In the genomic region with DNA sequence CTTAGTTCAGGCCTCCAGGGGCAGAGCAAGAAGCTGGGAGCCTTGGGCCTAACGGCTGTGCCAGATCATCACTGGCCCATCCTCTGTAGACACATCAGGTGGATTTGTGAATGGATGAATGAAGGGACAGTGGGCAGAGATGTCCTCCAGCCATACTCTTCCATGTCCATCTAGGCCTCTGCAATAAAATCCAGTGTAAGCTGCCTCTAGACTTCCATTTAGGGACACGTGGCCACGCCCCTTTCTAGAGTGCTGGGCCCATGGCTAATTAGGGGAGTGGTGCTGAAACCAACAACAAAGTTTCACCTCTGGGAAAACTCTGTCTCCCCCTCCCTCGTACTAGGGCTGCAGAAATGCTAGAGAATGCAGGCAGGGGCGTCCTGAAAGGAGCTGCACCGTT, we compare ENCODE assay signal across 9 mouse cellular contexts. TPM values are rescaled to one million over a fixed set of nuclear protein-coding genes. Genes with fewer than 3 reads are reported as not detected.
DNase-seq lines count a peak whose midpoint lies in the region; ATAC-seq and TF ChIP-seq lines count a peak whose summit lies in the region.
"Had no signal": no experiment of that assay in that cellular context is flagged by ENCODE, and none has a peak within 500 bp of the region (broad histone marks: within the 10 kb centered on the region; RNA-seq: fewer than 3 reads in every experiment).

No protein-coding gene starts in this region.

- no peak overlapping the region for H3K27ac ChIP-seq in lung, postnatal 0 days (ENCODE audit: low read length)
- no peak overlapping the region for H3K27ac ChIP-seq in forebrain, embryonic 14.5 days (ENCODE audit: low read depth, low read length)
- H3K27ac ChIP-seq in limb, embryonic 15.5 days, result no peak overlapping the region
- H3K27ac ChIP-seq in stomach, embryonic 16.5 days (ENCODE audit: low read length), result no peak overlapping the region

- peak overlapping the region; percentile 41 for H3K4me2 ChIP-seq in lung, postnatal 0 days (replicated peaks; ENCODE audit: low read depth, low read length)
- peak overlapping the region; percentile 54 for H3K4me2 ChIP-seq in forebrain, embryonic 14.5 days (ENCODE audit: low read length)
- peak overlapping the region; percentile 42 for H3K4me2 ChIP-seq in limb, embryonic 15.5 days
- peak overlapping the region; percentile 52 for H3K4me2 ChIP-seq in stomach, embryonic 16.5 days (ENCODE audit: low read depth, low read length)

- DNase-seq in lung, postnatal 0 days (ENCODE audit: low spot score), result no peak
- no peak for DNase-seq in lung, postnatal 4 days
- peak; percentile 36 for DNase-seq in forebrain, embryonic 14.5 days (ENCODE audit: low spot score)
- no peak for DNase-seq in adrenal gland, postnatal 36 days
- DNase-seq: layer of hippocampus, postnatal 36 days had no signal

- peaks cover 9% of the 10 kb centered on the region; the same call in 1 of the 2 replicates for H3K27me3 ChIP-seq in lung, postnatal 0 days (replicated peaks; ENCODE audit: insufficient read depth, low read length)
- H3K27me3 ChIP-seq in forebrain, embryonic 14.5 days (replicated peaks; ENCODE audit: control insufficient read depth, insufficient read depth, low read length), result peaks cover 13% of the 10 kb centered on the region
- peaks cover 47% of the 10 kb centered on the region for H3K27me3 ChIP-seq in limb, embryonic 15.5 days
- peaks cover 11% of the 10 kb centered on the region for H3K27me3 ChIP-seq in stomach, embryonic 16.5 days (ENCODE audit: control insufficient read depth, insufficient read depth, low read length)

- ATAC-seq in lung, postnatal 0 days, result no peak
- ATAC-seq in forebrain, embryonic 14.5 days, result no peak
- ATAC-seq in limb, embryonic 15.5 days (ENCODE audit: insufficient number of reproducible peaks, low FRiP score, low TSS enrichment, low read depth), result no peak
- no peak for ATAC-seq in stomach, embryonic 16.5 days (ENCODE audit: insufficient read depth, low FRiP score)
- no peak for ATAC-seq in inflammation-experienced regulatory T-cells, adult 6 months

- no peaks in the 10 kb centered on the region for H3K4me1 ChIP-seq in lung, postnatal 0 days (ENCODE audit: insufficient read depth, low read depth, low read length)
- peaks cover 3% of the 10 kb centered on the region; the same call in 1 of the 2 replicates for H3K4me1 ChIP-seq in forebrain, embryonic 14.5 days (ENCODE audit: control insufficient read depth, insufficient read depth, low read length)
- H3K4me1 ChIP-seq in limb, embryonic 15.5 days, result peaks cover 9% of the 10 kb centered on the region
- no peaks in the 10 kb centered on the region; the same call in 1 of the 2 replicates for H3K4me1 ChIP-seq in stomach, embryonic 16.5 days (ENCODE audit: control insufficient read depth, insufficient read depth, low read length)

- H3K9me3 ChIP-seq in lung, postnatal 0 days (ENCODE audit: low read length), result no peaks in the 10 kb centered on the region
- no peaks in the 10 kb centered on the region for H3K9me3 ChIP-seq in forebrain, embryonic 14.5 days (replicated peaks; ENCODE audit: control insufficient read depth, low read length)
- H3K9me3 ChIP-seq in limb, embryonic 15.5 days, result no peaks in the 10 kb centered on the region
- no peaks in the 10 kb centered on the region for H3K9me3 ChIP-seq in stomach, embryonic 16.5 days (replicated peaks; ENCODE audit: control insufficient read depth, low read length)

- no peak for TF ChIP-seq EP300 in lung, postnatal 0 days (IDR thresholded peaks at IDR 0.05)

- TF ChIP-seq CTCF in lung, postnatal 0 days (IDR thresholded peaks at IDR 0.05), result no peak

- H3K4me3 ChIP-seq in lung, postnatal 0 days (ENCODE audit: low read depth, low read length), result peak overlapping the region; percentile 5; the same call in 1 of the 2 replicates
- peak overlapping the region; percentile 17 for H3K4me3 ChIP-seq in forebrain, embryonic 14.5 days (ENCODE audit: low read depth, low read length)
- H3K4me3 ChIP-seq in limb, embryonic 15.5 days, result peak overlapping the region; percentile 21
- peak overlapping the region; percentile 28 for H3K4me3 ChIP-seq in stomach, embryonic 16.5 days (replicated peaks; ENCODE audit: low read length)

- no peaks in the 10 kb centered on the region for H3K36me3 ChIP-seq in lung, postnatal 0 days (ENCODE audit: insufficient read depth, low read length)
- H3K36me3 ChIP-seq in forebrain, embryonic 14.5 days (ENCODE audit: control insufficient read depth, insufficient read depth, low read length), result no peaks in the 10 kb centered on the region
- H3K36me3 ChIP-seq in limb, embryonic 15.5 days, result no peaks in the 10 kb centered on the region
- H3K36me3 ChIP-seq in stomach, embryonic 16.5 days (ENCODE audit: control insufficient read depth, insufficient read depth, low read length), result no peaks in the 10 kb centered on the region

- 10% methylated on average over 6 of the region's 6 CpGs for WGBS in lung, postnatal 0 days
- 9% methylated on average over 6 of the region's 6 CpGs for WGBS in forebrain, embryonic 14.5 days
- WGBS in limb, embryonic 15.5 days, result 9% methylated on average over 6 of the region's 6 CpGs
- WGBS in stomach, embryonic 16.5 days, result 14% methylated on average over 6 of the region's 6 CpGs

- H3K9ac ChIP-seq in lung, postnatal 0 days (replicated peaks; ENCODE audit: low read depth), result no peak overlapping the region
- peak overlapping the region; percentile 35; the same call in 1 of the 2 replicates for H3K9ac ChIP-seq in forebrain, embryonic 14.5 days (ENCODE audit: low read length)
- no peak overlapping the region for H3K9ac ChIP-seq in limb, embryonic 15.5 days
- H3K9ac ChIP-seq in stomach, embryonic 16.5 days (ENCODE audit: low read length), result peak overlapping the region; percentile 12; the same call in 1 of the 2 replicates

RNA-seq across cellular contexts. Expression of a gene that starts 0.4 kb away (rescaled TPM):
- polyA plus RNA-seq in lung, postnatal 0 days (2015; fragmentation: Nextera tagmentation; extraction: Ambion mirVana), result not detected in 2 replicates
- not detected in 2 replicates for polyA plus RNA-seq in forebrain, embryonic 14.5 days (2014; fragmentation: Nextera tagmentation; extraction: Ambion mirVana)
- polyA plus RNA-seq in limb, embryonic 15.5 days (2015; fragmentation: Nextera tagmentation; extraction: Ambion mirVana), result not detected in 2 replicates
- polyA plus RNA-seq in stomach, embryonic 16.5 days (2015; fragmentation: Nextera tagmentation; extraction: Ambion mirVana), result not detected in 2 replicates
- polyA plus RNA-seq in inflammation-experienced regulatory T-cells, adult 6 months (2017; shearing (Covaris generic)), result not detected
- total RNA-seq in adrenal gland, postnatal 36 days (2021), result not detected
- total RNA-seq: adrenal gland, adult 18-20 months; layer of hippocampus, postnatal 36 days had no signal

RNA-seq across cellular contexts. Expression of a gene that starts 5.9 kb away (rescaled TPM):
- polyA plus RNA-seq in lung, postnatal 0 days (2015; fragmentation: Nextera tagmentation; extraction: Ambion mirVana), result not detected in 2 replicates
- polyA plus RNA-seq in forebrain, embryonic 14.5 days (2014; fragmentation: Nextera tagmentation; extraction: Ambion mirVana), result 0.31 TPM in 1 of 2 replicates, not detected in the other
- polyA plus RNA-seq in limb, embryonic 15.5 days (2015; fragmentation: Nextera tagmentation; extraction: Ambion mirVana), result not detected in 2 replicates
- not detected in 2 replicates for polyA plus RNA-seq in stomach, embryonic 16.5 days (2015; fragmentation: Nextera tagmentation; extraction: Ambion mirVana)
- not detected for polyA plus RNA-seq in inflammation-experienced regulatory T-cells, adult 6 months (2017; shearing (Covaris generic))
- total RNA-seq in adrenal gland, postnatal 36 days (2021), result not detected
- total RNA-seq: adrenal gland, adult 18-20 months had no signal

RNA-seq across cellular contexts. Expression of a gene that starts 49.7 kb away (rescaled TPM):
- not detected in 2 replicates for polyA plus RNA-seq in lung, postnatal 0 days (2015; fragmentation: Nextera tagmentation; extraction: Ambion mirVana)
- 0.05 TPM in 2 replicates for polyA plus RNA-seq in forebrain, embryonic 14.5 days (2014; fragmentation: Nextera tagmentation; extraction: Ambion mirVana)
- 0.04 TPM in 1 of 2 replicates, not detected in the other for polyA plus RNA-seq in limb, embryonic 15.5 days (2015; fragmentation: Nextera tagmentation; extraction: Ambion mirVana)
- not detected in 2 replicates for polyA plus RNA-seq in stomach, embryonic 16.5 days (2015; fragmentation: Nextera tagmentation; extraction: Ambion mirVana)
- not detected for polyA plus RNA-seq in inflammation-experienced regulatory T-cells, adult 6 months (2017; shearing (Covaris generic))
- total RNA-seq in adrenal gland, postnatal 36 days (2021), result not detected
- total RNA-seq: adrenal gland, adult 18-20 months; layer of hippocampus, postnatal 36 days had no signal

RNA-seq across cellular contexts. Expression of a gene that starts 51.1 kb away (rescaled TPM):
- 26.9 and 30.6 TPM in 2 replicates for polyA plus RNA-seq in lung, postnatal 0 days (2015; fragmentation: Nextera tagmentation; extraction: Ambion mirVana)
- 19.6 and 20.0 TPM in 2 replicates for polyA plus RNA-seq in forebrain, embryonic 14.5 days (2014; fragmentation: Nextera tagmentation; extraction: Ambion mirVana)
- polyA plus RNA-seq in limb, embryonic 15.5 days (2015; fragmentation: Nextera tagmentation; extraction: Ambion mirVana), result 31.8 and 32.7 TPM in 2 replicates
- polyA plus RNA-seq in stomach, embryonic 16.5 days (2015; fragmentation: Nextera tagmentation; extraction: Ambion mirVana), result 42.4 and 42.5 TPM in 2 replicates
- polyA plus RNA-seq in inflammation-experienced regulatory T-cells, adult 6 months (2017; shearing (Covaris generic)), result 10 to 100 TPM; 34.8 to 45.1 (median 41.8) TPM
- 10 to 100 TPM; 36.3 to 44.5 TPM for total RNA-seq in adrenal gland, postnatal 36 days (2021)

Comparison
In these comparisons a context has a peak if more than half of its experiments do, and no peak if none do; other contexts are left out.
1. H3K9ac ChIP-seq: peak in forebrain, embryonic 14.5 days (single experiment) and stomach, embryonic 16.5 days (single experiment); none in lung, postnatal 0 days (single experiment) and limb, embryonic 15.5 days (single experiment).
2. Peak in every context shown above with its lines, with median percentiles within 50 percentile points of each other: H3K4me2 ChIP-seq and H3K4me3 ChIP-seq.